Mouse (Mus musculus) layer of hippocampus, adult 9-10 months (tissue): Measurements from ENCODE around the gene Helq.

Source experiments
- DNase-seq: peaks from one replicate; pipeline ENCODE4 v3.0.0; 2022; ENCODE audit warnings: low spot score

The Helq gene

DNA sequence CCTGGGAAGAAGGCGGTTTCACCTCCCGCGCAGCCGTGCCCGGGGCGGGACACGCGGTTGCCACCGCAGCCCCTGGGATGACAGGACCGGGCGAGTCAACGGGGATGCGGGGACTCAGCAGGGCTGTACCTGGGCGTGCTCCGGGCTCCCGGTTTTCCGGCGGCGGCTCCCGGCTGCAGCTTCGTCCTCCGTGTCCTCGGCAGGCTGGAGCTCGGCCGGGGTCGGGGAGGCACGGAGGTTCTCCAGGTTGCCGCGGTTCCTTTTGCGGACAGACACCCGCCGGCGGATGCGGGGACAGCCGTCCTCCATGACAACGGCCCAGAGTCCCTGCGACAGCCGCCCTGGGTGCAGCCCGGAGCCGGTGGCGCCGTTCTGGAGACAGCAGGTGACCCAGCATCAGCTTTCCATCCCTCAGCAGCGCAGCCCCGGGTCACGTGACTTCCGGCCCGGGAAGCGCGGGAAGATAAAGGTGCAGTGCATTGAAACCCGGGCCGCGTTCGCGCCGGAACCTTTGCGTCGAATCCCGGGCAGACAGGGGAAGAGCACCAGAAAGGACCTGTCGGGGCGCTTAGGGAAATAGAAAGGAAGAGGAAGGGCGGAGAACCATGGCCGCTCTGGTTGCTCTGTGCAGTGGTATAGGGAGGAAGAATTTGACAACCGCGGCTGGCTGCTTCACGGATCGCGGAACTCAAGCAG lies at the start of gene Helq, which contains the start of gene Mrps18c:
Gene Helq (minus strand): TSS at position 434 of the 696 bp plus-strand sequence.
Gene Mrps18c (plus strand): TSS at position 463 of the 696 bp plus-strand sequence.
- peak; percentile 87 for DNase-seq

DNA sequence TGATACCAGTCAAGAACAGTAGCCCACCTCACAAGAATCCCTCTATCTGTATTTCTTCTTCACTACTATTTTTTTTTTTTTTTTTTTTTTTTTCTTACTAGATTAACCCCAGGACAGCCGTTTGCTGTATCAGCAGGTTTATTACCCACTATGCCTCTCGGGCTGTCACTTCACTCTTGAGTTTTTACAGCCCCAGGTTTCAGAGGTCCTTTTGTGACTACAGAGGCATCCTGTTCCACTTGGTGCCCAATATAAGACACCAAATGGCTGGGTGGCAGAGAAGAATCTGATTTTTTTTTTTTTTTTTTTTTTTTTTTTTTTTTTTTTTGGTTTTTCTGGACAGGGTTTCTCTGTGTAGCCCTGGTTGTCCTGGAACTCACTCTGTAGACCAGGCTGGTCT lies 48.7 kb upstream of the Helq start:
- DNase-seq: no peak

DNA sequence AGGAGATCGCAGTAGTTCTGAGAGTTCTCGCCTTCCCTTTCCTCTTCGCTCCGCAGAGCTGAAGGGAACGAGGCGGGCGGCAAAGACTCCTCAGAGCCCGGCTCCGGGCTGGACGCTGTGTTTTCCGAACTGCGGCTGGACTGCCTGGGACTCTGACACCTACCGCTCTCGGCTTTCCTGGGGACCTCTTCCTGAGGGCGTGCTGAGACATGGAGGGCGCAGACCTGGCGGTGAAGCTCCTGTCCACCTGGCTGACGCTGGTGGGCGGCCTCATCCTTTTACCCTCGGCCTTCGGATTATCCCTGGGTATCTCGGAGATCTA lies 48.2 kb upstream of the Helq start:
- DNase-seq: no peak

DNA sequence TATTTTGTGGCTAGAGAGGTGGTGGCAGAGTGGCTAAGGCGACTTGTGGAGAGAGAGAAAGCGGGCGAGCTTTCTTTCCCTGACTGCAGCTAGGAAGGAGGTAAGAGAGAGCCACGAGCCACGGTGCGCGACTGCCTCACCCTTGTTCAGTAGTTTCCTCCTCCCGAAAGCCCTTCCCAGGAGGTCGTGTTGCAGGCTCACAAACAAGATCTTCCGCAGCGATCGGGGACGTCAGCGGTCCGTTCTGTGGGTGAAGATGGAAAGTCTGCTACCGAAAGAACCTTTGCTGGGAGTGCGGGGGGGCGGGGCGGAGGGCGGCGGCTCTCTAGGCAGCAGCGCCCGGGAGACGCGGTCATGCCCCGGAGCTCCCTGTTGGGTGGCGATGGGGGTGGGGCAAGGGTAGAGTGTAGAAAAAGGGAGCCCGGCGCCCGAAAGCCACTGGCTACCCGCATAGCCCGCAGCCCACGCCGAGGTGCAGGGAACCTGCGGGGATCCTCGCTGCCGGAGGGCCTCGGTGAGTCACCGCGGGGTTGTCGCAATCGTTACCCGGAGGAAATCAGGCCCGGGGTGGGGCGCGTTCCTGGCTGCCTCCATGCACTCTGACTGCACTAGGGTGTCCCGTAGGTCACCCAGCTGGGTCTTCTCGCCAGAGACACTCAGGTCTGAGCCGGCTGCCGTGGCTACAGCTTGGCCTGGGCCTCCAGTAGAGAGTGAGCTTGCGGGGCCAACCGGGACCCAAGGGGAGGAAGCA lies 47.6 kb upstream of the Helq start:
- DNase-seq: no peak

DNA sequence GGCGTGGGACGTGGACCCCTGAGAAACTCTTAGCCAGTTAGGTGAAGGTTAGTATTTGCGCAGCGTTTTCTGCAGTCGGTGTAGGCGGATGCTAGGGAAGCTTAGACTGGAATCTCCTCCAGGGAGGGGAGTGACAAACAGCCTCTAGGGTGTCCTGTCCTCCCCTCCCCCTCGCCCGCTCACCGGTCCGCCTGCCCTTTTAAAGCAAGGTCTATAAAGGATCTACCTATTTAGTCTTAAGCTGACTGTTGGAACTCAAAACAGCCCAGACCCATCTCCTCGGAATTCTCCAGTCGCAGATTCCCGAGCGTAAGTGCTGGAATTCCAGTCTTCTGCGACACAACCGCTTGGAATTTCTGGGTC lies 47.1 kb upstream of the Helq start, which contains the start of gene Gpat3:
Gene Gpat3 (plus strand): TSS at position 229 of the 363 bp plus-strand sequence.
- DNase-seq: no peak

DNA sequence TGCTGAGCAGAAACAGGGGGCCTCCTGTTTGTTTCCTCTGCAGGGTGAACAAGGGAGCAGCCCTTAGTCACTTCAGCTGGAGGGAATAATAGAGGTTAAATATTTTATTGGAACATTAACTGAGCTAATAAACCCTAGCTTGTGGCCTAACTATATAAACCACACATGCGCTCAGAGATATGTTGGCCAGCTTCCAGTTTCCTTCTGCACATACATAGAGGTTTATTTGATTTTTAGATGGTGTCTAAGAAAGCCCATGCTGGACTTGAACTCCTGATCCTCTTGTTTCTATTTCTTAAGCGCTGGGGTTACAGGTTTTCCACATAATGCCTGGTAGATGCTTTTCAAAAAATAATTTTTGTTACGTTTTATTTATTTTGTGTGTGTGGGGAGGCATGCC lies 46.1 kb upstream of the Helq start:
- no peak for DNase-seq

DNA sequence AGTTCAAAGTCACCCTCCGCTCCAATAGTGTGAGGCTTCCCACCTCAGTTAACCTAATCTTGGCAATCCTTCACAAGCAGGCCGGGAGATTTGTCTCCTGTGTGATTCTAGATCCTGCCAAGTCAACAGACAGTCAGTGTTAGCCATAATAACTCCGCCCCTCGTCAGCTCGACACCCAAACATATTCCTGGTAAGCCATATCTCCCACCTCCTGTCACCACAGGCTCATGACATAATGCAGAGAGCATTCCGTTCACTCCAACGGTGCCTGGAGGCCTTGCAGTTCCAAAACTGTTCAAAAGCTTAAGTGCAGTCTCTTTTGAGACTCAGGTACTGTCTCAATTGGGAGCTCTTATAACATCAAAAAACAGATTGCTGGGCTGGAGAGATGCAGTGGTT lies 39.5 kb upstream of the Helq start:
- DNase-seq: no peak

DNA sequence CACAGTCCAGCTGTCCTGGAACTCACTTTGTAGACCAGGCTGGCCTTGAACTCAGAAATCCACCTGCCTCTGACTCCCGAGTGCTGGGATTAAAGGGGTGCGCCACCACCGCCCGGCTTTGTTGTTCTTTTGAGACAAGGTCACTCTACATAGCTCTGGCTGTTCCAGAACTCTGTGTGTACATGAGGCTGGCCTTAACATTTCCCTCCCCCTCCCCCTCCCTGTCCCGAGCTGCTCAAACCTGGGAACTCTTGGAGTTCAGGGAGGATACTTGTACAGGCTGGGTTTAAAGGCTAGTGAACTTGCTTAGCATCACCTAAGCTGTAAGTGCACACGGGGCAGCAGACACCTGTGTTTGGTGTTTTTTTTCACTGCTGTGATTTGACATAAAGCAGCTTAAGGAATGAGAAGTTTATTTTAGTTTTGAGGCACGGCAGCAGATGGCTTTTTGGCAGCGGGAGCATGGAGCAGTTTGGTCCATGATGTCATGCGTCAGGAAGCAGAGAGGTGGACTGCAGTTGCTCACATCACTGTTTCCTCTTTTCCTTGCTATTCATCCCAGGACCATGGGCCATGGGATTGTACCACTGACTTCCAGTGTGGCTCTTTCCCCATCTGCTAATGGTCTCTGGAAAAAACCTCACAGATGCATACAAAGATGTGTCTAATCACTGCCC lies 37.6 kb upstream of the Helq start:
- DNase-seq: no peak

DNA sequence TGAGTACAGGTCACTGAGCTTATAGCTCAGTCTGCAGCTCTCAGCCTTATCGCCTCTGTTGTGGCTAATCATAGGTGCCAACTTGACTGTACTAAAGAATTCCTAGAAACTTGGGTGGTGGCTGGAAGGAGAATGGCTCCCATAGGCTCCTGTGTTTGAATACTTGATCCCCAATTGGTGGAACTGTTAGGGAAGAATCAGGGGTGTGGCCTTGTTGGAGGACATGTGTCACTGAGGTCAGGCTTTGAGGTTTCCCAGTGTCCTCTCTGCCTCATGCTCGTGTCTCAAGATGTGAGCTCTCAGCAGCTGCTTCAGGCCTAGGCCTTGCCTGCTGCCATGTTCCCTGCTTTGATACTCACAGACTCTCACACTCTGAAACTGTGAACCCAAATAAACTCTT lies 35.4 kb upstream of the Helq start:
- DNase-seq: no peak

DNA sequence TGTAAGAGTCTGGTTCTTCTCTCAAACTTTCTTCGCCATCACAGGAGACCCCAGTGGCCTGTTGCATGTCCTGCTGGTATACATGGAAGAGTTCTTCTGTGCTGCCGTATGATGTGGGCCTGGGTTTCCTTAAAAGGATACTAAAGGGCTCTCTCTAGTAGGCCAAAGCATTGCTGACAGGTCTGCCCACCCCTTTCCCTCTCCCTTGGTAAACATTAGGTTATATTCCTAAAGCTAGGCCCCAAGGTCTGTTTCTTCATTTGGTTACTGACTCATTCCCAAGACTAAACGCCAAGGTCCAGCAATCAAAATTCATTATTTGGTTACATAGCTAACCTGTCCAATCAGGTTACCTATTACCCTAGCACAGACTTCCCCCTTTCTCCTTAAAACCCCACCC lies 34.3 kb upstream of the Helq start:
- DNase-seq: no peak

DNA sequence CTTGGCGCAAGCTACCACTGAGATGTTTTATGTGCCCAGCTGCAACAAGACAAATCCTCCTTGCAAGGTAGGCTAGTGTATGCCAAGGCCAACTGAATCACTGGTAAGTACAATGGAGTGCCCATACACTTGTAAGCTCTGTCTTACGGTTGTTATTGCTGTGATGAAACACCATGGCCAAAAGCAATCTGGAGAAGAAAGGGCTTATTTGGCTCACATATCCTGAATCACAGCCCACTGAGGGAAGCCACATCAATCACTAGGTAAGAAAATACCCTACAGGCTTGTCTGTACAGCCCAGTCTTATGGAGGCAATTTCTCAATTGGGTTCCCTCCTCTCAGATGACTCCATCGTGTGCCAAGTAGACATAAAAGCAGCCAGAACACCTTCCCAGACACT lies 30.3 kb upstream of the Helq start:
- no peak for DNase-seq

DNA sequence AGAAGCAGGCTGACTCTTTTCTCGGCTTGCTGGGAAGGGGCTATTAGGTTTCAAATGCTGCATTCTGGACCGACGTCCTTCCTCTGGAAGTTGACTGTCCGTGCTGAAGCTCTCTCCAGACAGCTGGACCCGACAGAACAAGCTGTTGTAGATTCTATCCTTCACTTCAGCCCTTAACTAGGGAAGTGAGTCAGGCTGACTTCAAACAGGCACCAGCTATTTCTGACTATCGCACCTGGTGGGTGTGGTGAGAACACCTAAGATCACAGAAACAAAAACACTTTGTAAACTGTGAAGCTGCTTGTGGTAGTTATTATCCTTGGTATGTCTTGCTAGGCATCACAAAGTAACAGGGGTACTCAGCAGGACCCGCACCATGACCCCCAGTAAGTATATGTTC lies 28.1 kb upstream of the Helq start:
- no peak for DNase-seq

DNA sequence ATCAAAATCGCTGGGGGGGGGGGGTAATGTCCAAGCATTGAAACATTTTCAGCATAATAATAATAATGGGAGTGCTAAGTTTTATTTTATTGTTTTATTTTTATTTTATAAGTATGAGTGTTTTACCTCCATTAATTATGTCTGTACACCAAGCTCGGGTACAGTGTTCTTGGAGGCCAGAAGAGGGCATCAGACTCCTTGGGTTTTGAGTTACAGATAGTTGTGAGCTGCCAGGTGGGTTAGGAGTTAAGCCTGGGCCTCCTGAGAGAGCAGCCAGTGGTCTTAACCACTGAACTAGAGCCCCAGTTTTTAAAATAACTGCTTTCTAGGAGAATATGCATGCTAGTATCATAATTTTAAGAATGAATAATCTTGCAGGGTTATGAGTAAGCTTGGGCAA lies 27.6 kb upstream of the Helq start:
- no peak for DNase-seq

DNA sequence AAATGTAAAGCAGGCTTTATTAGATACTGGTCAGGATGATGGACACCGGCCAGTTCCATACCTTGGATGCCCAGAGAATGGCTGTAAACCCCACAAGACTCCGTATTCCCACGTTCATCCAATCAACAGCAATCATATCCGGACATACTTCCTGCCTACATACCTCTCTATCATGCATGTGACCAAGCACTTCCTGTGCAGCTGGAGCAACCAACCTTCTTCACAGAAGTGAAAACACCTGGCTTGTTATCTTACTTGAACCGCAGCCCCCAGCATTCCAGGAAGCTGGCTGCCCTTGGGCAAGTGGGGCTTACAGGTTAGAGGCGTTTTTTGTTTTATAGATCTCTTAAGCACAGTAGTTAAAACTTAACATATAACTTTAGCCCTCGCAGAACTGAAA lies 24.4 kb upstream of the Helq start:
- DNase-seq: no peak

DNA sequence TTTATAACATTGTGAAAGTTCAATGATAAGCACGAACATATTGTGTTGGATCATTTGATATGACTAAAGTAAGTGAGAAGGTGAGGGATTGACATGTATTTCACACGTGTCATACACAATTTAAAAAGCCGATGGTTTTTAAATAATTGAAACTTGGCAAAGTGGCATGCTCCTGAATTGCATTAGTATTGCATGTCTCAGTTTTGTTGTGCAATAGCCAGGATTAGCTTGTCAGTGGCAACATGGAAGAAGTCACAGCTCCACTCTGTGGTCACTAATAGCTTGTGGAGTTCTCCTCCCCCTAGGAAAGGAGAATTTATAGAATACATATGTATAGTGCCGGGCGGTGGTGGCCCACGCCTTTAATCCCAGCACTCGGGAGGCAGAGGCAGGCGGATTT lies 23.0 kb upstream of the Helq start:
- no peak for DNase-seq

DNA sequence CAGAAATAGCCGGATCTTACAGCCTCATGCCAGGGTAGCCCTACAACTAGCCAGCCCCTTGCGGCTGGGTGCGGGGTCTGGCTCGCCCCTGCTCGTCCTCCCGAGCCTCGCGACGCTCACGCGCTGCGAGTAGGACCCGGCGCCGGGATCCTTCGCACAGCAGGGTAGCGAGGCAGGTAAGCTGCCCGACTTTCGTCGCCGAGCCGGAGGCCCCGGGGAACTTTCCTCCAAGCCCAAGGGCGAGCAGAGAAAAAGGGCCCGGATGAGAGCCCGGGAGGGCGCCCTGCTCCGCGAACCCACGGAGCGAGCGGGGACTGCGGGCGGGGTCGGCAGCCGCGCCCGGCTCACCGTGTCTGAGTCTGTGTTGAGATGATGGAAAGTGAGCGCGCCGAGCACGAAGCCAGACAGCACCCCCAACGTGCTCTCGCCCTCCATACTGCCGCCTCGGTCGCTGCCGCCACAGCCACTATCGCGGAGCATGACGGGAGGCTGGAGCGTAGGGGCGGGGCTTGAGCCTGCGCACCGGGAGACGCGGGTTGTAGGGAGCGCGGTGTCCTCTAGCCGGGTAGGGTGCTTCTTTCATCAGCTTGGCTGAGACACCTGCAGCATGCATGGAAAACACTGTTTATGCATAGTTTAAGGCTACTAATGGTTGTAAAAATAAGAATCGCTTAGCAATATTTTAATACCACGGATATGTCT lies 22.2 kb upstream of the Helq start, which contains the start of gene Abraxas1:
Gene Abraxas1 (minus strand): TSS at position 483 of the 702 bp plus-strand sequence.
- DNase-seq: peak; percentile 46

DNA sequence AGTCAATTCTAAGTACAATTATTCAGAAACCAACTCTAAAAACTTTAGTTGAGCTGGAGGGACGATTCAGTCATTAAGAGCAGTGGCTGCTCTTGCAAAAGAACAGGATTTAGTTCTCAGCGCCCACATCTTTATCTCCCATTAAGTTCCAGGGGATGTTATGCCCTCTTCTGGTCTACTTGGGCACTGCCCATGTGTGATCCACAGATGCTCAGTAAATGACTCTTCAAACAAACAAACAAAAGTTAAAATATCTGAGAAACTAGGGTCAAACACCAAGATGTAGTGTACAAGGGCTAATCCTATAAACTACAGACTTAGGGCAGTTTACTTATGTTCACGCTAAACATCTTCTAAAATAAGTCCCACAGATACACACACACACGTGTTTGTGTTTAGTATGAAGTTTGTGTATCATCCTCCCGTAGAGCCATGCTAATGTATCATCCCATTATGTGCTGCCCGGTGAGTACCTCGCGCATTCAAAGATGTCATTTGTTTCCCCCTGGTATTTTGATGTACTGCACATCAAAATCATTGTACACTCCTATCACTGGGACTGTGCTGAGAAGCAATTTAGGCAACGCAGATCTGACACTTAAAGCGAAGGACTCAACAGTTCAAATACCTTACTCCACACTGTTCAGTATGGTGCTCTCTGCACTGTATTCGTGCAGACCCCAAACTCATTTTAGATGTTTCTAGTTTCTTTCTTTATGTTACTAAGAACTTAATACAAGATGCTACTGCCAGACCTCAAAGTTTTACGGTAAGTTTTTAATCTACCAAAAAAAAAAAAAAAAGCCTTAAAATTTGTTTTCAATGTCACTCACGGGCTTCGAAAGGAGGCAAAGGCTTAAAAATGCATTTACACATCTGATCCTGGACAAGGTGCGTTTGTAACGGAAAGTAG lies 21.4 kb upstream of the Helq start:
- no peak for DNase-seq

DNA sequence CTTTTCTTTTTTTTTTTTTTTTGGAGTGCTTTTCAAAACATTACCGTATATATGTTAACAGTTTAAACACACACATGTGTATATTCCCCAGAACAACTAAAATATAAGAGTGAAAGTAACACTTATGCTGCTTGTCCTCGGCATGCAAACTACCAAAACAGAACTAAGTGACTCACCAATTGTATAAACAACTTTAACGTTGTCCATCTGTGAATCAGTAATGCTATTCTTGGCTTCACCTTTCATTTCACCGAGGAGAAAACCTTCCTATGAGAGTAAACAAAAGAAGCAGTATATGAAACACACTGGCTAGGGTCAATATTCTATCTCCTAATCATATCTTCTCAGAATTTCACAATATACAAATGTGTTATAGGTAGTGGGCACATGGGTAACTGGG lies 19.9 kb upstream of the Helq start:
- no peak for DNase-seq

DNA sequence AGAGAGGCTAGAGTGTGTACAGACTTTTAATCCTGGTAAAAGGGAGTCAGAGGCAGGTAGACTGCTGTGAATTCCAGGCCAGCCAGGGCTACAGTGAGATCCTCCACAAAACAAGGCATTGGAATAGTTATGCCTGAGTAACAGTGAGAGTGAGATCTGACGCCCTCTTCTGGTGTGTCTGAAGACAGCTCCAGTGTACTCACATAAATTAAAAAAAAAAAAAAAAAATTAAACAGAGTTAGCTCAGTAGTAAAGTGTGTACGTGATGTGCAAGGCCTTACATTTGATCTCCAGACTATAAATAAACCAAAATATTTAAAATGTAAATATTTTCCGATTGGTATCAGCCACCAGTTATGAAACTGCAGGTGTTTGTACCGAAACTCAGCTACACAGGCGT lies 4.3 kb downstream of the Helq start:
- DNase-seq: no peak

DNA sequence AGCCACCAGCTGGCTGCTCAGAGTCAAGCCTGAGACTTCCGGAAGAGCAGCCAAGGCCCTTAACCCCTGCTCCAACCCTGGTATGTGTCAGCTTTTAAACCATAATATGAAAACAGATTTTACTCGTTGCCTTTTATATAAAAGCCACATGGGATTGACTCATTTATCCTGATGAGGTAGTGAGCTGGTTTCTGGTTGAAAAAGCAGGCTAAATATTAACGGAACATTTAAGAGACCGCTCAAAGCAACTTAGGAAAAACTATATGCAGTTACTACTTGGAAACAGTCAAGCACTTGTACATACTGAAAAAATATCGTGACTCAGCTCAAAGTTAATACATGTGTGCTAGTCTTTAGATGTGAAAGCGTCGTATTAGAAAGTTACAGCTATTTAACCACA lies 6.1 kb downstream of the Helq start:
- DNase-seq: no peak

DNA sequence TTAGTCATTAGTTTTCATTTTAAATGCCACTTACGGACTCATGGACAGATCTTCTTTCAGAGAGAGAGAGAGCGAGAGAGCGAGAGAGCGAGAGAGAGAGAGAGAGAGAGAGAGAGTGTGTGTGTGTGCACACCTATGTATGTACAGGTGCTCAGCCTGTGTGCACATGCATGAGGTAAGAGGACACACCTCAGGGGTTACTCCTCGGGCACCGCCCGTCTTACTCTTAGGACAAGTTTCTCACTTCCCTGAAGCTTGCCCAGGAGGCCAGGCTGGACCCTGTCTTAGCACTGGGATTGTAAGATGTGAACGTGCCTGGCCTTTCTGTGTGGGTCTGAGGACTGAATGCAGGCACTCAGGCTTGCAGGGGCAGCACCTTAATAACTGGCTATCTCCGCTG lies 10.9 kb downstream of the Helq start:
- DNase-seq: no peak

DNA sequence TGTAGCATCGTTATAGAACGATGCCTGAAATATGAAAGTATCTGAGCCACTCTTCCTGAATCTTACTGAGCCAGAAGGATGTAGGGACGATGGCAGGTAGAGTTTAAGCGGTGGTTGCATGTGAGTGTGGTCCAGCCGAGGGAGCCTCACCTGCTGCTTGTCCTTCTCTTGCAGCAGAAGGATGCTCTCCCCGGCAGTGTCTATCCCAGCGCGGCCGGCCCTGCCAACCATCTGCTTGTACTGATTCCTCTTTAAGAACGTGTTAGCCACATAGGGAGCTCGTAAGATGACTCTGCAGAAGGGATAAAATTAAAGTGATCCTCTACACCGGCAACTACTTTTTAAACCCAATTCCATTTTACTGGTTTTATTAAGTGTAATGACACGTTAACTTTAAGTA lies 19.4 kb downstream of the Helq start:
- no peak for DNase-seq
